Mouse (Mus musculus): Measurements from ENCODE around the gene Ralbp1.

DNA sequence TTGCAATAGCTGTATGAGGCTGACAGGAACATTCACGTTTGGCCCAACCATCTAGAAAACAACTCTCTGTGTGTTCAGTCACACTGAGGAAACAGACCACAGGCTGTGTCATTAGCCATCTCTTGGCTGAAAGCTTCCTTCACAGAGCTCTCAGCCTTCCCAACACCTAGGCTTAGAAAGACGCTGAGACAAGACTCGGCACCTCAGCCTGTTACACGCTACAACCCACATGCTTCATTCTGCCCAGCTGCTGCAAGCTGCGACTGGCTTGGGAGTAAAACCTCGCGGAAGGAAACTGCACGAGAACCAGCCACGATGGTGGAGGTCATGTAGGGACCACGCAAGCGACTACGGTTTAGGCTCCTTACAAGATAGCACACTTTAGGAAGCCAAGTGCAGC, 21.8 kb downstream of the Ralbp1 start:
- TF ChIP-seq CTCF (IDR thresholded peaks at IDR 0.05; ENCODE audit: low read depth) (no peak), EP300 (IDR thresholded peaks at IDR 0.05; ENCODE audit: low read depth) (no peak)
